Mouse (Mus musculus): ENCODE results near the gene Trim11.

The Trim11 gene

GRCm38 (mm10) chr11:58954420-58955142 lies 23.3 kb upstream of the Trim11 start, which contains the start of the genes Hist3h2a and Trim17:
Hist3h2a (plus strand) TSS chr11:58954685.
Trim17 (plus strand) TSS chr11:58954685.
- in situ Hi-C loops (cut with MboI; ENCODE audit: low pct_unique_long_range_greater_than_20kb in 1 of 2, low sequenced_read_pairs in 2 of 2, unreplicated experiment in 1 of 2), result no loop called here

- in situ Hi-C loops (cut with MboI; ENCODE audit: low pct_unique_long_range_greater_than_20kb in 1 of 2, low sequenced_read_pairs in 2 of 2, unreplicated experiment in 1 of 2), result no loop called here
These were observed 22.6 kb upstream of the Trim11 start for GRCm38 (mm10) chr11:58955143-58955867.

GRCm38 (mm10) chr11:58955868-58956257 lies 22.0 kb upstream of the Trim11 start:
- in situ Hi-C loops (cut with MboI; ENCODE audit: low pct_unique_long_range_greater_than_20kb in 1 of 2, low sequenced_read_pairs in 2 of 2, unreplicated experiment in 1 of 2), result no loop called here

- in situ Hi-C loops (cut with MboI; ENCODE audit: low pct_unique_long_range_greater_than_20kb in 1 of 2, low sequenced_read_pairs in 2 of 2, unreplicated experiment in 1 of 2), result no loop called here
These were observed 20.5 kb upstream of the Trim11 start for GRCm38 (mm10) chr11:58957226-58957914.

GRCm38 (mm10) chr11:58958536-58958935 lies 19.4 kb upstream of the Trim11 start:
- in situ Hi-C loops (cut with MboI; ENCODE audit: low pct_unique_long_range_greater_than_20kb in 1 of 2, low sequenced_read_pairs in 2 of 2, unreplicated experiment in 1 of 2), result no loop called here

GRCm38 (mm10) chr11:58959186-58959825 lies 18.6 kb upstream of the Trim11 start:
- in situ Hi-C loops (cut with MboI; ENCODE audit: low pct_unique_long_range_greater_than_20kb in 1 of 2, low sequenced_read_pairs in 2 of 2, unreplicated experiment in 1 of 2), result no loop called here

- in situ Hi-C loops (cut with MboI; ENCODE audit: low pct_unique_long_range_greater_than_20kb in 1 of 2, low sequenced_read_pairs in 2 of 2, unreplicated experiment in 1 of 2), result no loop called here
These were observed 17.9 kb upstream of the Trim11 start for GRCm38 (mm10) chr11:58959921-58960465.

- in situ Hi-C loops (cut with MboI; ENCODE audit: low pct_unique_long_range_greater_than_20kb in 1 of 2, low sequenced_read_pairs in 2 of 2, unreplicated experiment in 1 of 2), result no loop called here
These were observed 16.3 kb upstream of the Trim11 start for GRCm38 (mm10) chr11:58961364-58962177.

- in situ Hi-C loops (cut with MboI; ENCODE audit: low pct_unique_long_range_greater_than_20kb in 1 of 2, low sequenced_read_pairs in 2 of 2, unreplicated experiment in 1 of 2), result no loop called here
These were observed 14.3 kb upstream of the Trim11 start for GRCm38 (mm10) chr11:58963543-58963942.

GRCm38 (mm10) chr11:58964216-58964615 lies 13.7 kb upstream of the Trim11 start:
- in situ Hi-C loops (cut with MboI; ENCODE audit: low pct_unique_long_range_greater_than_20kb in 1 of 2, low sequenced_read_pairs in 2 of 2, unreplicated experiment in 1 of 2), result no loop called here

GRCm38 (mm10) chr11:58965001-58965760 lies 12.7 kb upstream of the Trim11 start:
- in situ Hi-C loops (cut with MboI; ENCODE audit: low pct_unique_long_range_greater_than_20kb in 1 of 2, low sequenced_read_pairs in 2 of 2, unreplicated experiment in 1 of 2), result no loop called here

- in situ Hi-C loops (cut with MboI; ENCODE audit: low pct_unique_long_range_greater_than_20kb in 1 of 2, low sequenced_read_pairs in 2 of 2, unreplicated experiment in 1 of 2), result no loop called here
These were observed 10.5 kb upstream of the Trim11 start for GRCm38 (mm10) chr11:58967346-58967745.

GRCm38 (mm10) chr11:58968551-58968950 lies 9.3 kb upstream of the Trim11 start:
- in situ Hi-C loops (cut with MboI; ENCODE audit: low pct_unique_long_range_greater_than_20kb in 1 of 2, low sequenced_read_pairs in 2 of 2, unreplicated experiment in 1 of 2), result no loop called here

GRCm38 (mm10) chr11:58969027-58969426 lies 8.9 kb upstream of the Trim11 start:
- in situ Hi-C loops (cut with MboI; ENCODE audit: low pct_unique_long_range_greater_than_20kb in 1 of 2, low sequenced_read_pairs in 2 of 2, unreplicated experiment in 1 of 2), result no loop called here

GRCm38 (mm10) chr11:58969659-58970058 lies 8.2 kb upstream of the Trim11 start:
- in situ Hi-C loops (cut with MboI; ENCODE audit: low pct_unique_long_range_greater_than_20kb in 1 of 2, low sequenced_read_pairs in 2 of 2, unreplicated experiment in 1 of 2), result no loop called here

- in situ Hi-C loops (cut with MboI; ENCODE audit: low pct_unique_long_range_greater_than_20kb in 1 of 2, low sequenced_read_pairs in 2 of 2, unreplicated experiment in 1 of 2), result no loop called here
These were observed 6.9 kb upstream of the Trim11 start for GRCm38 (mm10) chr11:58970831-58971530.

- in situ Hi-C loops (cut with MboI; ENCODE audit: low pct_unique_long_range_greater_than_20kb in 1 of 2, low sequenced_read_pairs in 2 of 2, unreplicated experiment in 1 of 2), result no loop called here
These were observed 6.1 kb upstream of the Trim11 start for GRCm38 (mm10) chr11:58971796-58972195.
